Mouse (Mus musculus) kidney, adult 2 months (tissue): Measurements from ENCODE around the gene Crlf2.

Source experiments
- CTCF ChIP-seq: fragments of 200-500 bp; conservative IDR thresholded peaks from 2 replicates; pipeline ENCODE4 v1.5.1; 2011; ENCODE audit warnings: low read depth, mild to moderate bottlenecking, control low read depth, low read length, moderate library complexity, mixed read lengths; ENCODE audit not compliant: insufficient read depth, insufficient read length
- POLR2A ChIP-seq: fragments of 200-500 bp; IDR thresholded peaks from one replicate; pipeline ENCODE4 v1.6.1; 2011; ENCODE audit warnings: low read depth, low read length, control low read depth

DNA sequence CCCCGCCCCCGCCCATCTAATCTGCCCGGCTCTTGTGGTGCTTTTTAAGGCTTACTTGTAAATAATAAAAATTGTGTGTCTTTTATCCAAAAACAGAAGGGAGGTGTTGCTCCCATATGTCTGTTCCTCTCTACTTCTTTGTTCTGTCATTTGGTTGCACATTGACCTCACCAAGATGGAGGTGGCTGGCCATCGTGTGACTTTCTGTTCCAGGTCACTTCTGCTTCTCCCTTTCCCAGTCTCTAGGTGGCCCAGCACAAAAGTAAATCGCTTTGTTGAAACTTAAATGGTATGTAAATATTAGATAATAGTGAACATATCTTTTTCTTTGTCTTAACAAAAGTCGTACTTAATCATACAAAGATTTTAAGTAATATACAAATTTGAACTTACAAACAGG lies 398 bp upstream of the Crlf2 start:
- TF ChIP-seq POLR2A, result no peak
- no peak for TF ChIP-seq CTCF
